Mouse (Mus musculus): ENCODE results near the gene Ralgps1. TPM values are rescaled to one million over a fixed set of nuclear protein-coding genes. Genes with fewer than 3 reads are reported as not detected.
"Not testable (repeated sequence)": the region's sequence is repeated elsewhere in the genome, so short reads cannot be mapped to it uniquely, and the experiment has no call there.

The Ralgps1 gene
- polyA plus RNA-seq, 1 experiment from 2014 or later: 7.9 TPM

GRCm38 (mm10) chr2:33342148-33342547, 29.1 kb downstream of the Ralgps1 start:
- H3K4me3 ChIP-seq (ENCODE audit: low read length): no peak overlapping the region
- no peaks in the 10 kb centered on the region for H3K4me1 ChIP-seq (ENCODE audit: control insufficient read depth, insufficient read depth, low read length)
- no peaks in the 10 kb centered on the region for H3K27me3 ChIP-seq (ENCODE audit: control insufficient read depth, insufficient read depth, low read length)
- H3K9ac ChIP-seq (ENCODE audit: low read depth, low read length): no peak overlapping the region
- H3K36me3 ChIP-seq (ENCODE audit: control insufficient read depth, insufficient read depth, low read length): no peaks in the 10 kb centered on the region
- no peak overlapping the region for H3K4me2 ChIP-seq (replicated peaks; ENCODE audit: low read depth, low read length)
- 98% methylated on average over 4 of the region's 4 CpGs for WGBS
- no peak overlapping the region for H3K27ac ChIP-seq (ENCODE audit: low read depth, low read length)
- H3K9me3 ChIP-seq (ENCODE audit: control insufficient read depth, low read length): no peaks in the 10 kb centered on the region
- no peak for ATAC-seq (ENCODE audit: low FRiP score, low TSS enrichment)

GRCm38 (mm10) chr2:33335789-33336188, 35.5 kb downstream of the Ralgps1 start:
- Histone ChIP-seq H3K27me3 (ENCODE audit: control insufficient read depth, insufficient read depth, low read length) (no peaks in the 10 kb centered on the region), H3K27ac (ENCODE audit: low read depth, low read length) (no peak overlapping the region), H3K4me2 (replicated peaks; ENCODE audit: low read depth, low read length) (no peak overlapping the region), H3K9me3 (ENCODE audit: control insufficient read depth, low read length) (no peaks in the 10 kb centered on the region; the same call in 1 of the 2 replicates), H3K9ac (ENCODE audit: low read depth, low read length) (no peak overlapping the region), H3K4me1 (ENCODE audit: control insufficient read depth, insufficient read depth, low read length) (no peaks in the 10 kb centered on the region), H3K4me3 (ENCODE audit: low read length) (no peak overlapping the region), H3K36me3 (ENCODE audit: control insufficient read depth, insufficient read depth, low read length) (no peaks in the 10 kb centered on the region; the same call in 1 of the 2 replicates)
- ATAC-seq (ENCODE audit: low FRiP score, low TSS enrichment): no peak

- Histone ChIP-seq H3K9me3 (ENCODE audit: control insufficient read depth, low read length) (no peaks in the 10 kb centered on the region), H3K4me1 (ENCODE audit: control insufficient read depth, insufficient read depth, low read length) (no peaks in the 10 kb centered on the region), H3K9ac (ENCODE audit: low read depth, low read length) (no peak overlapping the region), H3K27ac (ENCODE audit: low read depth, low read length) (no peak overlapping the region), H3K4me2 (replicated peaks; ENCODE audit: low read depth, low read length) (no peak overlapping the region), H3K4me3 (ENCODE audit: low read length) (no peak overlapping the region), H3K27me3 (ENCODE audit: control insufficient read depth, insufficient read depth, low read length) (no peaks in the 10 kb centered on the region), H3K36me3 (ENCODE audit: control insufficient read depth, insufficient read depth, low read length) (no peaks in the 10 kb centered on the region)
- 93% methylated on average over 2 of the region's 3 CpGs for WGBS
- ATAC-seq (ENCODE audit: low FRiP score, low TSS enrichment): no peak
Observed at GRCm38 (mm10) chr2:33329622-33330021, 41.7 kb downstream of the Ralgps1 start.

- Histone ChIP-seq H3K36me3 (ENCODE audit: control insufficient read depth, insufficient read depth, low read length) (no peaks in the 10 kb centered on the region), H3K9me3 (ENCODE audit: control insufficient read depth, low read length) (no peaks in the 10 kb centered on the region), H3K4me1 (ENCODE audit: control insufficient read depth, insufficient read depth, low read length) (no peaks in the 10 kb centered on the region), H3K9ac (ENCODE audit: low read depth, low read length) (no peak overlapping the region), H3K27me3 (ENCODE audit: control insufficient read depth, insufficient read depth, low read length) (no peaks in the 10 kb centered on the region), H3K27ac (ENCODE audit: low read depth, low read length) (no peak overlapping the region), H3K4me3 (ENCODE audit: low read length) (no peak overlapping the region), H3K4me2 (replicated peaks; ENCODE audit: low read depth, low read length) (no peak overlapping the region)
- 69% methylated on average over 1 of the region's 1 CpGs for WGBS
- no peak for ATAC-seq (ENCODE audit: low FRiP score, low TSS enrichment)
Observed at GRCm38 (mm10) chr2:33328941-33329340, 42.3 kb downstream of the Ralgps1 start.

GRCm38 (mm10) chr2:33325359-33325758, 45.9 kb downstream of the Ralgps1 start:
- H3K27me3 ChIP-seq (ENCODE audit: control insufficient read depth, insufficient read depth, low read length): no peaks in the 10 kb centered on the region
- H3K9me3 ChIP-seq (ENCODE audit: control insufficient read depth, low read length): no peaks in the 10 kb centered on the region
- no peak overlapping the region for H3K27ac ChIP-seq (ENCODE audit: low read depth, low read length)
- H3K4me2 ChIP-seq (replicated peaks; ENCODE audit: low read depth, low read length): no peak overlapping the region
- no peaks in the 10 kb centered on the region for H3K4me1 ChIP-seq (ENCODE audit: control insufficient read depth, insufficient read depth, low read length)
- ATAC-seq (ENCODE audit: low FRiP score, low TSS enrichment): no peak
- H3K4me3 ChIP-seq (ENCODE audit: low read length): no peak overlapping the region
- H3K9ac ChIP-seq (ENCODE audit: low read depth, low read length): no peak overlapping the region
- no peaks in the 10 kb centered on the region for H3K36me3 ChIP-seq (ENCODE audit: control insufficient read depth, insufficient read depth, low read length)
- WGBS: 61% methylated on average over 3 of the region's 3 CpGs

- H3K9ac ChIP-seq (ENCODE audit: low read depth, low read length): no peak overlapping the region
- H3K27me3 ChIP-seq (ENCODE audit: control insufficient read depth, insufficient read depth, low read length): no peaks in the 10 kb centered on the region
- H3K27ac ChIP-seq (ENCODE audit: low read depth, low read length): no peak overlapping the region
- H3K36me3 ChIP-seq (ENCODE audit: control insufficient read depth, insufficient read depth, low read length): no peaks in the 10 kb centered on the region
- H3K4me2 ChIP-seq (replicated peaks; ENCODE audit: low read depth, low read length): no peak overlapping the region
- 64% methylated on average over 8 of the region's 8 CpGs for WGBS
- no peak for ATAC-seq (ENCODE audit: low FRiP score, low TSS enrichment)
- H3K9me3 ChIP-seq (ENCODE audit: control insufficient read depth, low read length): no peaks in the 10 kb centered on the region
- no peaks in the 10 kb centered on the region for H3K4me1 ChIP-seq (ENCODE audit: control insufficient read depth, insufficient read depth, low read length)
- H3K4me3 ChIP-seq (ENCODE audit: low read length): no peak overlapping the region
Observed at GRCm38 (mm10) chr2:33323799-33324595, 47.3 kb downstream of the Ralgps1 start.

- not testable (repeated sequence) for H3K9ac ChIP-seq (ENCODE audit: low read depth, low read length); H3K4me1 ChIP-seq (ENCODE audit: control insufficient read depth, insufficient read depth, low read length); H3K36me3 ChIP-seq (ENCODE audit: control insufficient read depth, insufficient read depth, low read length); H3K9me3 ChIP-seq (ENCODE audit: control insufficient read depth, low read length); H3K27ac ChIP-seq (ENCODE audit: low read depth, low read length); H3K4me2 ChIP-seq (replicated peaks; ENCODE audit: low read depth, low read length); ATAC-seq (ENCODE audit: low FRiP score, low TSS enrichment); H3K4me3 ChIP-seq (ENCODE audit: low read length); H3K27me3 ChIP-seq (ENCODE audit: control insufficient read depth, insufficient read depth, low read length)
- WGBS: 77% methylated on average over 9 of the region's 9 CpGs
Observed at GRCm38 (mm10) chr2:33323043-33323625, 48.2 kb downstream of the Ralgps1 start.

GRCm38 (mm10) chr2:33321641-33322040, 49.6 kb downstream of the Ralgps1 start:
- no peak for ATAC-seq (ENCODE audit: low FRiP score, low TSS enrichment)
- Histone ChIP-seq H3K4me1 (ENCODE audit: control insufficient read depth, insufficient read depth, low read length) (no peaks in the 10 kb centered on the region), H3K27me3 (ENCODE audit: control insufficient read depth, insufficient read depth, low read length) (no peaks in the 10 kb centered on the region), H3K9ac (ENCODE audit: low read depth, low read length) (no peak overlapping the region), H3K27ac (ENCODE audit: low read depth, low read length) (no peak overlapping the region), H3K9me3 (ENCODE audit: control insufficient read depth, low read length) (no peaks in the 10 kb centered on the region), H3K36me3 (ENCODE audit: control insufficient read depth, insufficient read depth, low read length) (no peaks in the 10 kb centered on the region), H3K4me3 (ENCODE audit: low read length) (no peak overlapping the region), H3K4me2 (replicated peaks; ENCODE audit: low read depth, low read length) (no peak overlapping the region)
- WGBS: 81% methylated on average over 2 of the region's 2 CpGs

- H3K9me3 ChIP-seq (ENCODE audit: control insufficient read depth, low read length): no peaks in the 10 kb centered on the region
- no peak for ATAC-seq (ENCODE audit: low FRiP score, low TSS enrichment)
- H3K4me3 ChIP-seq (ENCODE audit: low read length): no peak overlapping the region
- no peaks in the 10 kb centered on the region for H3K27me3 ChIP-seq (ENCODE audit: control insufficient read depth, insufficient read depth, low read length)
- H3K4me2 ChIP-seq (replicated peaks; ENCODE audit: low read depth, low read length): no peak overlapping the region
- no peaks in the 10 kb centered on the region for H3K36me3 ChIP-seq (ENCODE audit: control insufficient read depth, insufficient read depth, low read length)
- H3K4me1 ChIP-seq (ENCODE audit: control insufficient read depth, insufficient read depth, low read length): no peaks in the 10 kb centered on the region
- no peak overlapping the region for H3K9ac ChIP-seq (ENCODE audit: low read depth, low read length)
- WGBS: 98% methylated on average over 2 of the region's 2 CpGs
- H3K27ac ChIP-seq (ENCODE audit: low read depth, low read length): no peak overlapping the region
Observed at GRCm38 (mm10) chr2:33321031-33321430, 50.3 kb downstream of the Ralgps1 start.
